Mouse (Mus musculus) heart, embryonic 11.5 days (tissue): ENCODE measurements around the gene Olfr8. TPM values are rescaled to one million over a fixed set of nuclear protein-coding genes. Genes with fewer than 3 reads are reported as not detected.
"Not testable (repeated sequence)": the region's sequence is repeated elsewhere in the genome, so short reads cannot be mapped to it uniquely, and the experiment has no call there.

Experiments
- ATAC-seq: fragments of 200-750 bp; cut with Nextera tagmentation; replicated peaks from 2 replicates; pipeline ENCODE4 v1.8.0; 2017; ENCODE audit warnings: moderate library complexity; ENCODE audit not compliant: insufficient number of reproducible peaks, low FRiP score, low TSS enrichment
- H3K27ac ChIP-seq: fragments of 300-500 bp; sonication (generic); 2 replicates; pipeline ENCODE4 v1.5.1; 2014; ENCODE audit warnings: mild to moderate bottlenecking, low read depth, low read length
- H3K27me3 ChIP-seq: fragments of 300-500 bp; sonication (generic); 2 replicates; pipeline ENCODE4 v1.6.1; 2014; ENCODE audit warnings: mild to moderate bottlenecking, low read length, mixed read lengths; ENCODE audit not compliant: control insufficient read depth, insufficient read depth
- H3K36me3 ChIP-seq: fragments of 300-500 bp; sonication (generic); 2 replicates; pipeline ENCODE4 v1.6.1; 2014; ENCODE audit warnings: mild to moderate bottlenecking, low read length, moderate library complexity, mixed read lengths; ENCODE audit not compliant: control insufficient read depth, insufficient read depth
- H3K4me1 ChIP-seq: fragments of 300-500 bp; sonication (generic); 2 replicates; pipeline ENCODE4 v1.6.1; 2014; ENCODE audit warnings: low read length; ENCODE audit not compliant: control insufficient read depth, insufficient read depth
- H3K4me2 ChIP-seq: fragments of 300-500 bp; sonication (generic); 2 replicates; pipeline ENCODE4 v1.6.1; 2014; ENCODE audit warnings: mild to moderate bottlenecking, moderate library complexity
- H3K4me3 ChIP-seq: fragments of 300-500 bp; sonication (generic); 2 replicates; pipeline ENCODE4 v1.5.1; 2014; ENCODE audit warnings: low read depth, low read length
- H3K9ac ChIP-seq: fragments of 300-500 bp; sonication (generic); 2 replicates; pipeline ENCODE4 v1.6.1; 2014; ENCODE audit warnings: mild to moderate bottlenecking, low read depth, low read length, moderate library complexity
- H3K9me3 ChIP-seq: fragments of 300-500 bp; sonication (generic); replicated peaks from 2 replicates; pipeline ENCODE4 v1.6.1; 2016; ENCODE audit warnings: low read length; ENCODE audit not compliant: control insufficient read depth
- WGBS: fragments of 180-500 bp; shearing (Covaris S2); extraction: QIAGEN DNeasy Blood & Tissue Kit; methylation state at CpG from one replicate; pipeline ENCODE4 v1.1.7; 2014; ENCODE audit not compliant: insufficient replicate concordance; 5-methylcytosine and 5-hydroxymethylcytosine counted together
- polyA plus RNA-seq: library from polyadenylated mRNA; unstranded; fragments of >200 nt; fragmentation: Nextera tagmentation; extraction: Ambion mirVana; gene quantifications from 2 replicates; pipeline ENCODE4 v1.2.1, GENCODE M21; 2014

Olfr8 gene
- not detected in 2 replicates for polyA plus RNA-seq

GRCm38 (mm10) chr10:78950336-78950735 lies at the start of gene Olfr8:
TSS of gene Olfr8 (plus strand) at chr10:78950636.
- H3K27ac ChIP-seq, H3K4me1 ChIP-seq, H3K4me3 ChIP-seq, H3K27me3 ChIP-seq, H3K9ac ChIP-seq, ATAC-seq, H3K4me2 ChIP-seq, H3K9me3 ChIP-seq, H3K36me3 ChIP-seq: not testable (repeated sequence)
- WGBS: 62% methylated on average over 1 of the region's 1 CpGs

- WGBS: 72% methylated on average over 1 of the region's 1 CpGs
- not testable (repeated sequence) for H3K27ac ChIP-seq, H3K36me3 ChIP-seq, H3K4me3 ChIP-seq, H3K9me3 ChIP-seq, ATAC-seq, H3K9ac ChIP-seq, H3K27me3 ChIP-seq, H3K4me2 ChIP-seq, H3K4me1 ChIP-seq
These were observed 37.6 kb upstream of the Olfr8 start, which contains the start of gene Olfr1354 for GRCm38 (mm10) chr10:78912871-78913270. TSS of gene Olfr1354 (plus strand) at chr10:78913171.

GRCm38 (mm10) chr10:78963009-78963408 lies 12.6 kb downstream of the Olfr8 start, which contains the start of gene Olfr1353:
TSS of gene Olfr1353 (plus strand) at chr10:78963309.
- H3K36me3 ChIP-seq, H3K9ac ChIP-seq, H3K9me3 ChIP-seq, H3K27ac ChIP-seq, H3K4me1 ChIP-seq, H3K4me2 ChIP-seq, H3K4me3 ChIP-seq, H3K27me3 ChIP-seq, ATAC-seq: not testable (repeated sequence)

- ATAC-seq: no peak
These were observed 30.3 kb downstream of the Olfr8 start, which contains the start of gene Olfr1352 for GRCm38 (mm10) chr10:78980750-78981149. TSS of gene Olfr1352 (plus strand) at chr10:78981050.

More at GRCm38 (mm10) chr10:78980750-78981149, 30.3 kb downstream of the Olfr8 start, which contains the start of gene Olfr1352:
- Histone ChIP-seq H3K9me3 (no peaks in the 10 kb centered on the region), H3K4me3 (no peak within 1 kb of the TSS), H3K4me1 (no peaks in the 10 kb centered on the region), H3K27ac (no peak within 1 kb of the TSS), H3K36me3 (no peaks in the 10 kb centered on the region), H3K4me2 (no peak within 1 kb of the TSS), H3K27me3 (no peaks in the 10 kb centered on the region), H3K9ac (no peak within 1 kb of the TSS)

Other genes starting within 250 kb of the Olfr8 start
- not detected in 2 replicates for gene Casp14, start 232.3 kb upstream of the Olfr8 start, polyA plus RNA-seq
- gene Ccdc105, start 197.6 kb upstream of the Olfr8 start, polyA plus RNA-seq: 0.11 TPM in 1 of 2 replicates, not detected in the other
- 0.35 and 0.43 TPM in 2 replicates for gene Slc1a6, start 170.1 kb upstream of the Olfr8 start, polyA plus RNA-seq
- gene Olfr1356, start 98.5 kb upstream of the Olfr8 start, polyA plus RNA-seq: not detected in 2 replicates
- not detected in 2 replicates for gene Olfr1355, start 75.1 kb upstream of the Olfr8 start, polyA plus RNA-seq
- not detected in 2 replicates for gene Olfr1354, start 37.5 kb upstream of the Olfr8 start, polyA plus RNA-seq
- not detected in 2 replicates for gene Olfr1353, start 12.7 kb downstream of the Olfr8 start, polyA plus RNA-seq
- not detected in 2 replicates for gene Olfr1352, start 30.4 kb downstream of the Olfr8 start, polyA plus RNA-seq
- not detected in 2 replicates for gene Olfr1351, start 61.8 kb downstream of the Olfr8 start, polyA plus RNA-seq
- gene Olfr57, start 78.1 kb downstream of the Olfr8 start, polyA plus RNA-seq: not detected in 2 replicates
- 18.2 and 20.2 TPM in 2 replicates for gene 2610008E11Rik, start 147.0 kb downstream of the Olfr8 start, polyA plus RNA-seq
- gene Vmn2r80, start 198.1 kb downstream of the Olfr8 start, polyA plus RNA-seq: not detected in 2 replicates